Comparison of ENCODE assay signal across 21 mouse cellular contexts in genomic region chr2:166708304-166708703, GRCm38 (mm10). TPM values are rescaled to one million over a fixed set of nuclear protein-coding genes. Genes with fewer than 3 reads are reported as not detected.
DNase-seq lines count a peak whose midpoint lies in the region; ATAC-seq and TF ChIP-seq lines count a peak whose summit lies in the region.
"Had no signal": no experiment of that assay in that cellular context is flagged by ENCODE, and none has a peak within 500 bp of the region (broad histone marks: within the 10 kb centered on the region; RNA-seq: fewer than 3 reads in every experiment).

No protein-coding gene starts in this region.

- peaks cover 12% of the 10 kb centered on the region; the same call in 1 of the 2 replicates for H3K36me3 ChIP-seq in hindbrain, embryonic 12.5 days
- H3K36me3 ChIP-seq in hindbrain, embryonic 16.5 days (ENCODE audit: control insufficient read depth, insufficient read depth, low read length) = peaks cover 2% of the 10 kb centered on the region; the same call in 1 of the 2 replicates
- H3K36me3 ChIP-seq in liver, embryonic 12.5 days = peaks cover 21% of the 10 kb centered on the region
- H3K36me3 ChIP-seq: midbrain, embryonic 15.5 days had no signal

- H3K4me2 ChIP-seq in hindbrain, embryonic 12.5 days (replicated peaks) = no peak overlapping the region
- H3K4me2 ChIP-seq in hindbrain, embryonic 16.5 days (ENCODE audit: low read length) = no peak overlapping the region
- H3K4me2 ChIP-seq in liver, embryonic 12.5 days = peak overlapping the region; percentile 66
- H3K4me2 ChIP-seq: heart, embryonic 13.5 days; midbrain, embryonic 15.5 days; neural tube, embryonic 12.5 days had no signal

- 86% methylated on average over 8 of the region's 8 CpGs for WGBS in hindbrain, embryonic 12.5 days
- 77% methylated on average over 8 of the region's 8 CpGs for WGBS in hindbrain, embryonic 16.5 days
- 42% methylated on average over 8 of the region's 8 CpGs for WGBS in liver, embryonic 12.5 days (ENCODE audit: insufficient replicate concordance)

- H3K4me3 ChIP-seq in hindbrain, embryonic 12.5 days = no peak overlapping the region
- no peak overlapping the region for H3K4me3 ChIP-seq in hindbrain, embryonic 16.5 days (ENCODE audit: low read length)
- H3K4me3 ChIP-seq in liver, embryonic 12.5 days = 0 out of 2 replicates have a peak overlapping the region, but pooled peaks have one; percentile 5
- H3K4me3 ChIP-seq in left cerebral cortex, adult 2 months = no peak overlapping the region
- H3K4me3 ChIP-seq: heart, embryonic 13.5 days; midbrain, embryonic 15.5 days; neural tube, embryonic 12.5 days had no signal

- ATAC-seq in hindbrain, embryonic 12.5 days (ENCODE audit: low FRiP score) = no peak
- ATAC-seq in hindbrain, embryonic 16.5 days = no peak
- ATAC-seq in erythroblast, adult 5-6 weeks (replicated peaks; ENCODE audit: low FRiP score, poor library complexity, severe bottlenecking) = peak; percentile 50
- ATAC-seq in liver, embryonic 12.5 days = peak; percentile 39
- ATAC-seq in monocyte, adult 5-6 weeks (replicated peaks; ENCODE audit: insufficient number of reproducible peaks, low FRiP score, low TSS enrichment, poor library complexity, severe bottlenecking) = peak; percentile 14; the same call in 1 of the 2 replicates
- ATAC-seq: forebrain, postnatal 0 days; intestine, embryonic 16.5 days; midbrain, embryonic 15.5 days had no signal

- TF ChIP-seq CTCF in left cerebral cortex, adult 2 months (IDR thresholded peaks at IDR 0.05) = no peak

- no peaks in the 10 kb centered on the region for H3K9me3 ChIP-seq in hindbrain, embryonic 12.5 days (replicated peaks)
- H3K9me3 ChIP-seq in hindbrain, embryonic 16.5 days (ENCODE audit: control insufficient read depth, low read length) = no peaks in the 10 kb centered on the region
- H3K9me3 ChIP-seq in liver, embryonic 12.5 days (replicated peaks) = peaks cover 8% of the 10 kb centered on the region
- H3K9me3 ChIP-seq: heart, embryonic 13.5 days; midbrain, embryonic 15.5 days had no signal

- H3K4me1 ChIP-seq in hindbrain, embryonic 12.5 days = peaks cover 63% of the 10 kb centered on the region
- H3K4me1 ChIP-seq in hindbrain, embryonic 16.5 days (ENCODE audit: control insufficient read depth, insufficient read depth, low read depth, low read length) = peaks cover 13% of the 10 kb centered on the region
- peaks cover 96% of the 10 kb centered on the region for H3K4me1 ChIP-seq in liver, embryonic 12.5 days

- DNase-seq in urinary bladder, adult 18-20 months (ENCODE audit: low spot score in 2 of 2) = no peak
- DNase-seq in left cerebral cortex, adult 2 months (ENCODE audit: extremely low spot score in 1 of 2, low spot score in 2 of 2) = no peak
- DNase-seq in heart, adult 8-10 months (ENCODE audit: low spot score) = no peak
- DNase-seq: adrenal gland, adult 2 months; cerebellum, adult 18-20 months; forebrain, postnatal 0 days; gastrocnemius, postnatal 25 days; kidney, postnatal 14 days; layer of hippocampus, adult 9-11 months; lung, postnatal 36 days; thymus, postnatal 4 days had no signal

- H3K27me3 ChIP-seq in hindbrain, embryonic 12.5 days = no peaks in the 10 kb centered on the region
- H3K27me3 ChIP-seq in hindbrain, embryonic 16.5 days (replicated peaks; ENCODE audit: control insufficient read depth, insufficient read depth, low read length) = no peaks in the 10 kb centered on the region
- H3K27me3 ChIP-seq in liver, embryonic 12.5 days (replicated peaks) = no peaks in the 10 kb centered on the region
- H3K27me3 ChIP-seq: heart, embryonic 13.5 days; midbrain, embryonic 15.5 days; neural tube, embryonic 12.5 days had no signal

- intact Hi-C loops in left cerebral cortex, adult 2 months (cut with DNase I) = no loop called here

- H3K27ac ChIP-seq in hindbrain, embryonic 12.5 days = 0 out of 2 replicates have a peak overlapping the region, but pooled peaks have one; percentile 1
- H3K27ac ChIP-seq in hindbrain, embryonic 16.5 days (ENCODE audit: low read depth, low read length) = no peak overlapping the region
- H3K27ac ChIP-seq in liver, embryonic 12.5 days = peak overlapping the region; percentile 92
- no peak overlapping the region for H3K27ac ChIP-seq in left cerebral cortex, adult 2 months
- H3K27ac ChIP-seq: heart, embryonic 13.5 days; midbrain, embryonic 15.5 days; neural tube, embryonic 12.5 days; stomach, postnatal 0 days had no signal

- no peak overlapping the region for H3K9ac ChIP-seq in hindbrain, embryonic 12.5 days
- H3K9ac ChIP-seq in hindbrain, embryonic 16.5 days (ENCODE audit: low read depth, low read length) = no peak overlapping the region
- peak overlapping the region; percentile 61 for H3K9ac ChIP-seq in liver, embryonic 12.5 days
- H3K9ac ChIP-seq: forebrain, postnatal 0 days; heart, embryonic 13.5 days; midbrain, embryonic 15.5 days; neural tube, embryonic 12.5 days had no signal

RNA-seq across cellular contexts. Expression of gene Prex1, which starts 5.3 kb away (rescaled TPM):
- polyA plus RNA-seq in hindbrain, embryonic 12.5 days (2016; fragmentation: Nextera tagmentation; extraction: Ambion mirVana) = 40.8 and 43.8 TPM in 2 replicates
- 27.3 and 32.5 TPM in 2 replicates for polyA plus RNA-seq in hindbrain, embryonic 16.5 days (2015; fragmentation: Nextera tagmentation; extraction: Ambion mirVana)
- total RNA-seq in erythroblast, adult 5-6 weeks (2015; ENCODE audit: low replicate concordance) = 15.9 and 26.5 TPM in 2 replicates
- total RNA-seq in erythroblast, adult 5-6 weeks (2017; ENCODE audit: low replicate concordance) = 19.8 and 35.4 TPM in 2 replicates
- 16.4 and 17.5 TPM in 2 replicates for polyA plus RNA-seq in liver, embryonic 12.5 days (2016; fragmentation: Nextera tagmentation; extraction: Ambion mirVana)
- total RNA-seq in monocyte, adult 5-6 weeks (2017) = 118 to 236 TPM (median 124 TPM) in 3 replicates
- 100 to 1,000 TPM; 110 to 115 TPM for total RNA-seq in left cerebral cortex, adult 2 months (2021)
- 1 to 10 TPM; 4.2 to 5.4 (median 4.8) TPM for total RNA-seq in heart, adult 8-10 months (2022)

Comparison
In these comparisons a context has a peak if more than half of its experiments do, and no peak if none do; other contexts are left out.
1. H3K27ac ChIP-seq: peak in hindbrain, embryonic 12.5 days (single experiment) and liver, embryonic 12.5 days (single experiment); none in hindbrain, embryonic 16.5 days (single experiment) and left cerebral cortex, adult 2 months (single experiment).
2. ATAC-seq: peak in erythroblast, adult 5-6 weeks (single experiment), liver, embryonic 12.5 days (single experiment) and monocyte, adult 5-6 weeks (single experiment); none in hindbrain, embryonic 12.5 days (single experiment) and hindbrain, embryonic 16.5 days (single experiment).